Mouse (Mus musculus) hindbrain, embryonic 15.5 days (tissue): ENCODE measurements at regions not wholly inside any gene's neighbourhood (a gene's known extent, or its start where the extent isn't known, plus 50 kb on each side); places are given as distances from the start of the nearest gene placed in this dataset.
"Not testable (repeated sequence)": the region's sequence is repeated elsewhere in the genome, so short reads cannot be mapped to it uniquely, and the experiment has no call there.

Experiments used
- ATAC-seq: fragments of 200-750 bp; cut with Nextera tagmentation; 2 replicates; pipeline ENCODE4 v1.8.0; 2017; ENCODE audit warnings: low read depth, moderate number of reproducible peaks, moderate TSS enrichment; ENCODE audit not compliant: low FRiP score
- H3K27ac ChIP-seq: fragments of 300-500 bp; sonication (generic); replicated peaks from 2 replicates; pipeline ENCODE4 v1.5.1; 2015; ENCODE audit warnings: mild to moderate bottlenecking, inconsistent platforms
- H3K27me3 ChIP-seq: fragments of 300-500 bp; sonication (generic); 2 replicates; pipeline ENCODE4 v1.6.1; 2015; ENCODE audit warnings: control low read depth, inconsistent platforms
- H3K36me3 ChIP-seq: fragments of 300-500 bp; sonication (generic); 2 replicates; pipeline ENCODE4 v1.6.1; 2015; ENCODE audit warnings: control low read depth, inconsistent platforms
- H3K4me1 ChIP-seq: fragments of 300-500 bp; sonication (generic); replicated peaks from 2 replicates; pipeline ENCODE4 v1.6.1; 2015; ENCODE audit warnings: control low read depth, inconsistent platforms
- H3K4me2 ChIP-seq: fragments of 300-500 bp; sonication (generic); 2 replicates; pipeline ENCODE4 v1.6.1; 2015; ENCODE audit warnings: moderate library complexity, mild to moderate bottlenecking, inconsistent platforms
- H3K4me3 ChIP-seq: fragments of 300-500 bp; sonication (generic); 2 replicates; pipeline ENCODE4 v1.5.1; 2015; ENCODE audit warnings: mild to moderate bottlenecking, inconsistent platforms
- H3K9ac ChIP-seq: fragments of 300-500 bp; sonication (generic); 2 replicates; pipeline ENCODE4 v1.6.1; 2015; ENCODE audit warnings: inconsistent platforms
- H3K9me3 ChIP-seq: fragments of 300-500 bp; sonication (generic); 2 replicates; pipeline ENCODE4 v1.6.1; 2016; ENCODE audit warnings: control low read depth, inconsistent platforms
- WGBS: fragments of 180-500 bp; shearing (Covaris S2); methylation state at CpG from one replicate; pipeline ENCODE4 v1.1.7; 2015; 5-methylcytosine and 5-hydroxymethylcytosine counted together

- no peaks in the 10 kb centered on the region for H3K36me3 ChIP-seq
- WGBS: 65% methylated on average over 17 of the region's 17 CpGs
Measured at GRCm38 (mm10) chr7:36207525-36208260, 404.9 kb upstream of the Zfp507 start.

GRCm38 (mm10) chr7:36198091-36198700, 395.4 kb upstream of the Zfp507 start:
- Histone ChIP-seq H3K4me3 (no peak overlapping the region), H3K4me2 (no peak overlapping the region), H3K4me1 (peaks cover 7% of the 10 kb centered on the region; the same call in 1 of the 2 replicates), H3K27me3 (no peaks in the 10 kb centered on the region), H3K36me3 (no peaks in the 10 kb centered on the region), H3K9me3 (no peaks in the 10 kb centered on the region), H3K27ac (no peak overlapping the region), H3K9ac (no peak overlapping the region)
- 88% methylated on average over 16 of the region's 16 CpGs for WGBS
- ATAC-seq: no peak

More at GRCm38 (mm10) chr7:36207525-36208260, 404.9 kb upstream of the Zfp507 start:
- no peak overlapping the region for H3K4me3 ChIP-seq
- ATAC-seq: peak; percentile 78
- no peaks in the 10 kb centered on the region for H3K4me1 ChIP-seq
- H3K9ac ChIP-seq: no peak overlapping the region
- no peak overlapping the region for H3K4me2 ChIP-seq
- H3K27ac ChIP-seq: no peak overlapping the region
- H3K27me3 ChIP-seq: no peaks in the 10 kb centered on the region
- H3K9me3 ChIP-seq: no peaks in the 10 kb centered on the region

- H3K4me2 ChIP-seq: no peak overlapping the region
- H3K27ac ChIP-seq: no peak overlapping the region
- H3K9ac ChIP-seq: no peak overlapping the region
- no peaks in the 10 kb centered on the region for H3K27me3 ChIP-seq
- 44% methylated on average over 18 of the region's 18 CpGs for WGBS
- H3K4me1 ChIP-seq: peaks cover 10% of the 10 kb centered on the region; the same call in 1 of the 2 replicates
- peak; percentile 74 for ATAC-seq
- no peaks in the 10 kb centered on the region for H3K9me3 ChIP-seq
- H3K36me3 ChIP-seq: no peaks in the 10 kb centered on the region
- no peak overlapping the region for H3K4me3 ChIP-seq
Measured at GRCm38 (mm10) chr7:36196154-36196720, 393.4 kb upstream of the Zfp507 start.

- H3K4me3 ChIP-seq: no peak overlapping the region
- peaks cover 11% of the 10 kb centered on the region; the same call in 1 of the 2 replicates for H3K4me1 ChIP-seq
- H3K27me3 ChIP-seq: no peaks in the 10 kb centered on the region
- H3K36me3 ChIP-seq: no peaks in the 10 kb centered on the region
- no peaks in the 10 kb centered on the region for H3K9me3 ChIP-seq
- no peak overlapping the region for H3K27ac ChIP-seq
- no peak overlapping the region for H3K9ac ChIP-seq
- ATAC-seq: no peak
- 61% methylated on average over 8 of the region's 8 CpGs for WGBS
- H3K4me2 ChIP-seq: no peak overlapping the region
Measured at GRCm38 (mm10) chr7:36192645-36193044, 389.8 kb upstream of the Zfp507 start.

- WGBS: 61% methylated on average over 7 of the region's 7 CpGs
- peak; percentile 15; the same call in 1 of the 2 replicates for ATAC-seq
- Histone ChIP-seq H3K4me1 (no peaks in the 10 kb centered on the region), H3K4me3 (no peak overlapping the region), H3K27me3 (no peaks in the 10 kb centered on the region), H3K9me3 (no peaks in the 10 kb centered on the region), H3K9ac (no peak overlapping the region), H3K27ac (no peak overlapping the region), H3K4me2 (no peak overlapping the region), H3K36me3 (no peaks in the 10 kb centered on the region)
Measured at GRCm38 (mm10) chr7:36177947-36178346, 375.1 kb upstream of the Zfp507 start.

- Histone ChIP-seq H3K9me3 (no peaks in the 10 kb centered on the region), H3K4me3 (no peak overlapping the region), H3K4me2 (no peak overlapping the region), H3K36me3 (no peaks in the 10 kb centered on the region), H3K9ac (no peak overlapping the region), H3K27ac (no peak overlapping the region), H3K27me3 (no peaks in the 10 kb centered on the region), H3K4me1 (no peaks in the 10 kb centered on the region)
- 82% methylated on average over 4 of the region's 4 CpGs for WGBS
- ATAC-seq: no peak
Measured at GRCm38 (mm10) chr7:36175296-36175695, 372.5 kb upstream of the Zfp507 start.

GRCm38 (mm10) chr7:36172511-36172910, 369.7 kb upstream of the Zfp507 start:
- not testable (repeated sequence) for H3K9me3 ChIP-seq, H3K4me3 ChIP-seq, H3K36me3 ChIP-seq, H3K27ac ChIP-seq, H3K27me3 ChIP-seq, H3K4me2 ChIP-seq, H3K9ac ChIP-seq, H3K4me1 ChIP-seq, ATAC-seq
- WGBS: 58% methylated on average over 2 of the region's 2 CpGs

GRCm38 (mm10) chr7:36157270-36157945, 354.6 kb upstream of the Zfp507 start:
- Histone ChIP-seq H3K4me3 (no peak overlapping the region), H3K4me2 (no peak overlapping the region), H3K4me1 (peaks cover 17% of the 10 kb centered on the region), H3K9me3 (no peaks in the 10 kb centered on the region), H3K27me3 (no peaks in the 10 kb centered on the region), H3K36me3 (no peaks in the 10 kb centered on the region), H3K9ac (no peak overlapping the region), H3K27ac (0 out of 2 replicates have a peak overlapping the region, but pooled peaks have one; percentile 36)
- no peak for ATAC-seq
- WGBS: 33% methylated on average over 22 of the region's 22 CpGs

GRCm38 (mm10) chr7:36156595-36156994, 353.8 kb upstream of the Zfp507 start:
- Histone ChIP-seq H3K27me3 (no peaks in the 10 kb centered on the region), H3K36me3 (no peaks in the 10 kb centered on the region), H3K4me1 (peaks cover 17% of the 10 kb centered on the region), H3K4me2 (no peak overlapping the region), H3K9me3 (no peaks in the 10 kb centered on the region), H3K27ac (no peak overlapping the region), H3K9ac (no peak overlapping the region), H3K4me3 (no peak overlapping the region)
- WGBS: 51% methylated on average over 12 of the region's 12 CpGs
- no peak for ATAC-seq

GRCm38 (mm10) chr7:36155576-36155975, 352.8 kb upstream of the Zfp507 start:
- no peaks in the 10 kb centered on the region for H3K36me3 ChIP-seq
- 52% methylated on average over 2 of the region's 2 CpGs for WGBS
- no peak for ATAC-seq
- no peak overlapping the region for H3K27ac ChIP-seq
- peaks cover 25% of the 10 kb centered on the region for H3K4me1 ChIP-seq
- H3K27me3 ChIP-seq: no peaks in the 10 kb centered on the region
- H3K4me2 ChIP-seq: no peak overlapping the region
- H3K4me3 ChIP-seq: no peak overlapping the region
- H3K9ac ChIP-seq: no peak overlapping the region
- H3K9me3 ChIP-seq: no peaks in the 10 kb centered on the region

- no peaks in the 10 kb centered on the region for H3K36me3 ChIP-seq
- ATAC-seq: no peak
- WGBS: 87% methylated on average over 6 of the region's 6 CpGs
Measured at GRCm38 (mm10) chr7:36155159-36155558, 352.4 kb upstream of the Zfp507 start.

More at GRCm38 (mm10) chr7:36155159-36155558, 352.4 kb upstream of the Zfp507 start:
- Histone ChIP-seq H3K9ac (no peak overlapping the region), H3K27ac (no peak overlapping the region), H3K4me2 (no peak overlapping the region), H3K9me3 (no peaks in the 10 kb centered on the region), H3K4me1 (peaks cover 25% of the 10 kb centered on the region), H3K4me3 (no peak overlapping the region), H3K27me3 (no peaks in the 10 kb centered on the region)
